Mouse (Mus musculus) right cerebral cortex, adult 2 months (tissue): ENCODE data around the gene Fignl1.

Source experiments
- DNase-seq, 2 experiments: peaks; one replicate each; pipeline ENCODE4 v3.0.0; 2021 to 2022; ENCODE audit warnings: low spot score in 2 of 2

The Fignl1 gene

GRCm38 (mm10) chr11:11809404-11810175 is 828 bp upstream of the Fignl1 start:
- no peak for DNase-seq

GRCm38 (mm10) chr11:11808035-11808819 is 535 bp downstream of the Fignl1 start:
- DNase-seq, result no peak

- DNase-seq, result no peak
Measured at GRCm38 (mm10) chr11:11805951-11806350, 2.8 kb downstream of the Fignl1 start.

GRCm38 (mm10) chr11:11804421-11804820 is 4.3 kb downstream of the Fignl1 start:
- no peak for DNase-seq

GRCm38 (mm10) chr11:11801067-11801466 is 7.7 kb downstream of the Fignl1 start:
- DNase-seq, result no peak

DNA sequence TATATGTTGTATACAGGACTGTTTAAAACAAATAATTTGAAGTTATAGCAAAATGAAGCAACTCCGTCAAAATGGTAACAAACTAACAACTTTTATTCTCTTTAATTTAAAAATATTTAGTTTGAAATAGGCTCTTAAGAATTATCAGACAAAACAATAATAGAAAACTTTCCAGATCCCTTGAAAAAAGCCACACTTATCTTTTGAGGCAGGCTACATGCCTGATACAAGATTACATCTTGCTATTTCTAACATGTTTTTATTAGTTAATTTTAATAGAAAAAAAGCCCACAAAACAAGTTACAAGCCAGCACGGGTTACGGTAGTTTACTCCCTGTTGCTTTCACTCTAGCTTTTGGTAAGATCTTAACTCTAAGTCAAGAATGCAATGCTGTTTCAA is 8.5 kb downstream of the Fignl1 start:
- DNase-seq, result no peak

- no peak for DNase-seq
Measured at GRCm38 (mm10) chr11:11798690-11799089, 10.1 kb downstream of the Fignl1 start.

GRCm38 (mm10) chr11:11794626-11795025 is 14.1 kb downstream of the Fignl1 start:
- DNase-seq, result no peak

DNA sequence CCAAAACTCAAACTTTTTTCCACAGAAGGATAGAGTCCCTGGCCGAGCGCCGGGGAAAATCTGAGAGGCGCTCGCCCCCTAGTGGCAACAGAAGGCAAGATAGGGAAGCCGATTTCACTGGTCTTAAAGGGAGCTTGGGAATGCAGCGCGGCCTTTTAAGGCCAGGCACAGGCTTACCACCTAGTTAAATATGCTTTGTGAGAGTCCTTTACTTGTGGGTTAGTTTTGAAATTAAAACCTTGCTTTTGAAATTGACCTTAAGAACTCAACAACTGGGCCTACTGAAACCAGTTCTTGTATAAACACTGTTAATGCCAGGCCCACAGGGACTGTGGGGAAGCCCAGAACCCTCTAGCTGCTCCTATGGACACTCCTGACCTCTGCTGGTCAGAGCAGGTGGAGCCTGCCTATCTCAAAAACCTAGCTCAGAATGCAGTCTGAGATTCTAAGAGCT is 20.2 kb downstream of the Fignl1 start:
- peak; percentile 84 to 86 for DNase-seq

DNA sequence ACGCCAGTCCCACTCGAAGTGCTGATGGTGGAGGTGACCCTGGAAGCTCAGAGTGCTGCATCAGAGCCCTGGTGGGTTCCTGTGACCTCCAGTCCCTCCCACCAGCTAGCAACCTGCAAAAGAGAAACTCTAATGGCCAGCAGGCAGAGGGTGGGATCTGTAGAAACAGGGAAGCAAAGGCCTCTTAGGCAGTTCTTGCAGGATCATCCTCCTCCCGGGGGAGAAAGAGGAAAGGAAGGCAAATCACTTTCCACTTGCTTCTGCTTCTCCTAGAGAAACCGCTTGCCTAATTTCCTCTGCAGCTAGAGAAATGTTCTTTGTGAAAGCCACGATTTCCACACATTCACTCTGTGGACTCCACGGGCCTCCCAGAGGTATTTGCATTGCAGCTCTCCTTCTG is 23.3 kb downstream of the Fignl1 start:
- DNase-seq, result no peak

DNA sequence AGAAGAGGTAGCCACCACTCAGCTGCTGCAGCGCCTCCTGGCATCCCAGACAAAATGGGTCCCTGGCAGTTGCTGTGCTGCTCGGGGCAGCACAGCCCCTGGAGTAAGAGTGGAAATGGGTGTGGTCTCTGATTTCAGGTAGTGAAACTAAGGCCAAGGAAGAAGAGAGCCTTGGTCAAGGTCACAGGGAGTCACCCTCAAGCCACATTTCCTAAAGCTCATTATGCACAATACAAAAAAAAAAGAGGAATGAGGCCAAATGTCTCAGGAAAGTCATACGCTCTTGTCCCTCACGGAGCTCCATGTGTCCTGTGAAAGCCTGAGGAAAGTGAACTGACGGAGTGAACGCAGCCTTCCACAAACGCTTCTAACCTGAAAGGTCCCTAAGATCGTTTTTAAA is 27.0 kb downstream of the Fignl1 start:
- no peak for DNase-seq

DNA sequence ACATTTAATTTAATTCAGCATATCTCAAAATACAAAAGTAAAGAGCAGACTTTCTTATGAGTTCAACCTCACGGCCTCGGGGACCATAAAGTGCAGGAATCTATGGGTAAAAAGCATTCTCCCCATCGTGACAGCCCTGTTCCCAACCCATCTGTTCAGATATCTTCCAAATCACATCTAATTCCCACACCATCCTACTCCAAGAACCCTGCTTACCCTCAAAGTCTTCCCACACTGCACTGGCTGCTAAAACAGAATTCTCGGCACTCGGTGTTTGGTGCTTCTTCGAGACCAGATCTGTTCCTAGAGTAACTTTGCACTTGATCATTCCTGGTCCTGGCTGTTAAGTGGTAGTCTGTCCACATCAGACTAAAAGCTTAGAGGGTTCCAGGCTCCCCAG is 30.4 kb downstream of the Fignl1 start:
- peak in 1 of 2 experiments; percentile 26 for DNase-seq

GRCm38 (mm10) chr11:11777796-11778195 is 31.0 kb downstream of the Fignl1 start:
- DNase-seq, result no peak

DNA sequence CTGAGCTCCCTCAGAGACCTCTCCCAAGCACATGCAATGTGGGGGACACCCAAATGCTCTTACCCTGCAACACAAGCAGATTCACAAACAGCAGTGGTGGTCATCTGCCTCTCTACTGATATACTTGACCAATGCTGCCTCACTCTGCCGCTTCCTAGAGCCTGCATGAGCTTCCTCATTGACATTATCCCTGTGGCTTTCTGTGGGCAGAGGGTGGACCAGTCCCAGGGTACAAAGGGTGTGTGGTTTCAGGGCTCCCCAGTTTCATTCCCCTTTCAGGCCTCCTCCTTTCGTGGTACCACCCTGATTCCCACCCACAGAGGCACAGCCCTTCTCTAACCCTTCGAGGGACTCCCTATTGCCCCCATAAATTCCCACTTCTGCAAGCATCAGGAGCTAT is 31.5 kb downstream of the Fignl1 start:
- no peak for DNase-seq

GRCm38 (mm10) chr11:11776822-11777174 is 32.0 kb downstream of the Fignl1 start:
- DNase-seq, result no peak

GRCm38 (mm10) chr11:11776071-11776821 is 32.5 kb downstream of the Fignl1 start:
- DNase-seq, result no peak

GRCm38 (mm10) chr11:11774893-11775292 is 33.9 kb downstream of the Fignl1 start:
- DNase-seq, result no peak

GRCm38 (mm10) chr11:11774384-11774783 is 34.4 kb downstream of the Fignl1 start:
- no peak for DNase-seq

- no peak for DNase-seq
Measured at GRCm38 (mm10) chr11:11772196-11772595, 36.6 kb downstream of the Fignl1 start.

DNA sequence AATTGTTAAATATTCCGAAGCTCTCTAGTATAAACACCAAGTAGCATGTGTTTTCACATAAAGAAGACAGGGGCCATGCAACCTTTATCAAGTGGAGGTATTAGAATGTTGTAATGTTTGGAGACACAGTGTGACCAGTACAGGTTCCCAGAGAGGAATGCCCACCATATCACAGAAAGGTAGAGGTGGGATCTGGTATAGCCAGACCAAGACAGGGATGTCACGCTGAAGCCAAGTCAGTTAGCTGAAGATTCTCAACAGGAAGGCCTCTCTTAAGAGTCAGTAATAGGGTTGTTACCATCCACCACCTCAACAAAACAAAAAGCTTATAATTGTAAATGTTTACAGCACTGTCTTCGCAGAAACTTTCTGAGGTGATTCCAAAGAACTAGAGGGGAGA is 38.1 kb downstream of the Fignl1 start:
- DNase-seq, result no peak

- DNase-seq, result no peak
Measured at GRCm38 (mm10) chr11:11769281-11769680, 39.5 kb downstream of the Fignl1 start.

DNA sequence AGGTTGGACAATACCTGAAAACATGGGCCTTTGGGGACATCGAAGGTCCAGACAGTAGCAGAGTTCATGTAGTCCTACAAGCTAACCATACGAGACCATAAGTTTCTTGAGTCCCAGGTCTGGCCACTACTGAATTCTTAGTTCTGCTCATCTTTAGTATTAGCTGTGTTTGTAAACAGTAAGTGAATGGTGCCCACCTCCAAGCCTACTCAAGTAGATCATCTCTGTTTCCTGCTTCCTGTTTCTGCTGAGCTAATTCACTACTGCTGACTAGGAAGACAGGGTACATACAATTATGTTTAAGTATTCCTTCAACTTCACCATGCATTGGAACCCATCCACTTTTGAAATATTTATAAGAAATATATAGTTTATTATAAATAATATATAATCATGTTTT is 40.7 kb downstream of the Fignl1 start:
- DNase-seq, result no peak
